Mouse (Mus musculus): ENCODE measurements at regions not wholly inside any gene's neighbourhood (a gene's known extent, or its start where the extent isn't known, plus 50 kb on each side); places are given as distances from the start of the nearest gene placed in this dataset.

GRCm38 (mm10) chr11:51911481-51911880 is 54.0 kb upstream of the Jade2 start:
- no peak for TF ChIP-seq POLR2A (IDR thresholded peaks at IDR 0.05; ENCODE audit: low read depth, low read length)
- TF ChIP-seq CTCF (IDR thresholded peaks at IDR 0.05; ENCODE audit: extremely low read depth, insufficient read length, insufficient replicate concordance, low read depth, low read length): no peak
